Mouse (Mus musculus): ENCODE data around the gene Cacnb1. TPM values are rescaled to one million over a fixed set of nuclear protein-coding genes. Genes with fewer than 3 reads are reported as not detected.

The Cacnb1 gene
- total and polyA plus RNA-seq, 3 experiments, result 0.36 to 0.55 TPM; not detected in 1

DNA sequence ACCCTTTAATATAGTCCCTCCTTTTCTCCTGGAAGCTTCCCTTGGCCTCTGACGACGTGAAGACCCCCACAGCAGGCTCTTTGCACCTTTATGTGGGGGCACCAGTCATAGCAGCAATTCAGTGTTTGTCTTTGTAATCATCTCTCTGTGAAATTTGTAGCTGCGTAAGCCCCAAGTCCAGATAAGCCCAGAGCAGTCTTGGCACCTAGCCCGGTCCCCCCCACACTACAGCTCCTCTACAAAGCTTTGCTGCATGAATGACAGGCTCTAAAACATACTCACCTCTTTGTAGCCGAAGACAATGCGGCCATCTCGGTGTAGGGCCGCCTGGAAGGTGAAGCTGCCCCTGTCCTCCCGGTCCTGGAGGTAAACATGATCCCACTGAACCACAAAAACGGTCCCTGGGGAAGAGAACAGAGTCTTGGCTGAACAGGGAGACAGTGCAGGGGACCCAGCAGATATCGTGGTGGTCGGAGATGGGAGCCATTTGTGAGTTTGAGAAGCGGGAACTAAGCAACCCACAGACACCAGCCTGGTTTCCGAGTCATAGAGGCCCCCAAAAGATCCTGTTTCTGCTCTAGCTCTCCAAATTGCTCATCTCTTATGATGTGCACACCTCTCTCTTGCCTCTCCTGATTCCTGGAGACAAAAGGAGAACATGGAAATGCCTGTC, 68.2 kb downstream of the Cacnb1 start:
- Histone ChIP-seq H3K36me3 (replicated peaks in 1 of 2; ENCODE audit: control insufficient read depth in 1 of 2, insufficient read depth in 1 of 2, low read length in 1 of 2) (no peaks in the 10 kb centered on the region), H3K4me3 (replicated peaks in 1 of 3; ENCODE audit: low read depth in 2 of 3, low read length in 2 of 3, poor library complexity in 1 of 3) (no peak overlapping the region), H3K27ac (ENCODE audit: insufficient read depth, low read depth) (no peak overlapping the region), H3K9ac (ENCODE audit: insufficient read depth, low read depth) (no peak overlapping the region), H3K4me1 (ENCODE audit: control insufficient read depth in 1 of 2, insufficient read depth in 2 of 2) (peaks cover 10 to 58% of the 10 kb centered on the region in 2 experiments), H3K4me2 (ENCODE audit: insufficient read depth, low read depth, poor library complexity, severe bottlenecking) (no peak overlapping the region), H3K79me2 (replicated peaks; ENCODE audit: control insufficient read depth, extremely low read depth, insufficient read depth, poor library complexity, severe bottlenecking) (no peaks in the 10 kb centered on the region), H3K27me3 (replicated peaks) (no peaks in the 10 kb centered on the region), H3K9me3 (replicated peaks; ENCODE audit: low read length) (no peaks in the 10 kb centered on the region)
- in situ Hi-C loops (cut with MboI; ENCODE audit: low pct_ligation_motif_present, low pct_unique_long_range_greater_than_20kb, low sequenced_read_pairs), result no loop called here
- no peak for DNase-seq (ENCODE audit: extremely low read depth)
- TF ChIP-seq SMC3 (IDR thresholded peaks at IDR 0.05; ENCODE audit: low read depth, low read length) (no peak), ZNF384 (IDR thresholded peaks at IDR 0.05; ENCODE audit: low read depth, low read length) (no peak), MAZ (IDR thresholded peaks at IDR 0.05; ENCODE audit: low read depth, low read length) (no peak), USF2 (conservative IDR thresholded peaks at IDR 0.05; ENCODE audit: low read depth, low read length) (no peak), MAX (IDR thresholded peaks at IDR 0.05; ENCODE audit: low read length) (no peak), GABPA (IDR thresholded peaks at IDR 0.05; ENCODE audit: insufficient replicate concordance, low read depth, low read length) (no peak), ZMIZ1 (IDR thresholded peaks at IDR 0.05; ENCODE audit: low read depth, low read length) (no peak), EP300 (IDR thresholded peaks at IDR 0.05; ENCODE audit: low read length) (no peak), CHD1 (IDR thresholded peaks at IDR 0.05; ENCODE audit: low read depth, low read length) (no peak), ELF1 (IDR thresholded peaks at IDR 0.05; ENCODE audit: low read depth, low read length) (no peak), ZKSCAN1 (IDR thresholded peaks at IDR 0.05; ENCODE audit: borderline replicate concordance, low read depth, low read length) (no peak)
- dilution Hi-C loops (cut with MboI; ENCODE audit: extremely low pct_ligation_motif_present, extremely low pct_unique_long_range_greater_than_20kb, low sequenced_read_pairs), result no loop called here

- H3K4me2 ChIP-seq (ENCODE audit: insufficient read depth, low read depth, poor library complexity, severe bottlenecking), result no peak overlapping the region
- in situ Hi-C loops (cut with MboI; ENCODE audit: low pct_ligation_motif_present, low pct_unique_long_range_greater_than_20kb, low sequenced_read_pairs), result no loop called here
- H3K27ac ChIP-seq (ENCODE audit: insufficient read depth, low read depth), result no peak overlapping the region
- H3K9me3 ChIP-seq (replicated peaks; ENCODE audit: low read length), result no peaks in the 10 kb centered on the region
- DNase-seq (ENCODE audit: extremely low read depth), result no peak
- H3K79me2 ChIP-seq (replicated peaks; ENCODE audit: control insufficient read depth, extremely low read depth, insufficient read depth, poor library complexity, severe bottlenecking), result no peaks in the 10 kb centered on the region
- peaks cover 16 to 56% of the 10 kb centered on the region in 2 experiments for H3K4me1 ChIP-seq (ENCODE audit: control insufficient read depth in 1 of 2, insufficient read depth in 2 of 2)
- no peak overlapping the region for H3K9ac ChIP-seq (ENCODE audit: insufficient read depth, low read depth)
- TF ChIP-seq ZC3H11A (IDR thresholded peaks at IDR 0.05; ENCODE audit: low read depth, low read length), result no peak
- no peak for TF ChIP-seq ZNF384 (IDR thresholded peaks at IDR 0.05; ENCODE audit: low read depth, low read length)
- no peak for TF ChIP-seq GABPA (IDR thresholded peaks at IDR 0.05; ENCODE audit: insufficient replicate concordance, low read depth, low read length)
- no peak for TF ChIP-seq CTCF (conservative IDR thresholded peaks at IDR 0.05 in 1 of 2, IDR thresholded peaks at IDR 0.05 in 1 of 2; ENCODE audit: low read depth in 2 of 2, low read length in 2 of 2)
- TF ChIP-seq ZKSCAN1 (IDR thresholded peaks at IDR 0.05; ENCODE audit: borderline replicate concordance, low read depth, low read length), result no peak
- no peak for TF ChIP-seq ZMIZ1 (IDR thresholded peaks at IDR 0.05; ENCODE audit: low read depth, low read length)
- TF ChIP-seq MXI1 (IDR thresholded peaks at IDR 0.05; ENCODE audit: low read depth, low read length), result no peak
- TF ChIP-seq JUN (IDR thresholded peaks at IDR 0.05; ENCODE audit: insufficient read depth, low read depth, low read length), result no peak
- no peak for TF ChIP-seq IRF4 (IDR thresholded peaks at IDR 0.05; ENCODE audit: low read depth, low read length)
- TF ChIP-seq RAD21 (IDR thresholded peaks at IDR 0.05; ENCODE audit: low read depth, low read length), result no peak
- no peak for TF ChIP-seq E2F4 (IDR thresholded peaks at IDR 0.05; ENCODE audit: insufficient replicate concordance, low read depth, low read length)
- no peak for TF ChIP-seq MAX (IDR thresholded peaks at IDR 0.05; ENCODE audit: low read length)
- no peak for TF ChIP-seq SIN3A (IDR thresholded peaks at IDR 0.05; ENCODE audit: low read length)
- TF ChIP-seq MAFK (IDR thresholded peaks at IDR 0.05; ENCODE audit: insufficient replicate concordance, low read length), result no peak
- no peak for TF ChIP-seq NRF1 (IDR thresholded peaks at IDR 0.05; ENCODE audit: low read depth, low read length)
- H3K36me3 ChIP-seq (replicated peaks in 1 of 2; ENCODE audit: control insufficient read depth in 1 of 2, insufficient read depth in 1 of 2, low read length in 1 of 2), result no peaks in the 10 kb centered on the region
- no peak overlapping the region for H3K4me3 ChIP-seq (replicated peaks in 1 of 3; ENCODE audit: low read depth in 2 of 3, low read length in 2 of 3, poor library complexity in 1 of 3)
- no peaks in the 10 kb centered on the region for H3K27me3 ChIP-seq (replicated peaks)
- dilution Hi-C loops (cut with MboI; ENCODE audit: extremely low pct_ligation_motif_present, extremely low pct_unique_long_range_greater_than_20kb, low sequenced_read_pairs), result no loop called here
These were observed 68.9 kb downstream of the Cacnb1 start for GRCm38 (mm10) chr11:97953939-97954275.
